In the genomic region with DNA sequence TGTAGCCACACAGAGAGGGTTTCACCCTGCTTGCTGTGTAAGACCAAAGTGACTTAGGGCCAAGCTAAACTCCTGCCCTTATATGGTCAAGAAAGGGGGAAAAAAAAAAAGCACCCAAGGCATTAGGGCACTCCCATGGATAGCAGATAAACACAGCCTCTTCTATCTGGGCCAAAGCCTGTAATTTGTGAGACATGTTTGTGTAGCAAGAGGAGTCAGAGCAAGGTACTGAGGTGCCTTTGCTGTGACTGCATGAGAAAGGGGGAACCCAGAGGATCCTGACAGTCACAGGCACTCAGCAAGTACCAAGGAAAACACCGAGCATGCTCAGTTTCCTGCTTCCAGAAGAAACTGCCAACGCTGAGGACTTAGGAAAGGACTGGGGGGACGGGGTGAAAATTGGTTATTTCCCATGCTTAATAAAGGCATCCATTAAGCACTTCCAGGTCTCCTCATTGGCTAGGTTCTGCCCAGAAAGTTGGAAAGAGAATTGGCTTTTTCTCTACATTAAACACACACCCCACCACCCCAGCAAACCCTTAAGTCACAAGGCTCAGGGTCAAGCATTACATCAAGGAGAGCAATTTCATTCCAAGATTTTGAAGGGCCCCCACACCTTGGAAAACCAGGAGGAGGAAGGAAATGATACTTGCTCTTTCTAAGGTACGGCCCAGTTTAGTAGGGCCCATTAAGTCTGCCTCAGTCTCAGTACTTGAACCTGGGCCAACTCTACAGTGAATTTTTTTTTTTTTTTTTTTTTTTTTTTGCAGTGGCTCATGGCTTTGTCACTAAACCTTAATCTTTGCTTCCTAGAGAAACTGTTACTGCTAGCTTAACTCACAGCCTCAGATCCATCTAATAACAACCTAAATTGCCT, we compare ENCODE assay signal across 8 mouse cellular contexts. TPM values are rescaled to one million over a fixed set of nuclear protein-coding genes. Genes with fewer than 3 reads are reported as not detected.
DNase-seq lines count a peak whose midpoint lies in the region; ATAC-seq lines count a peak whose summit lies in the region.

No protein-coding gene starts in this region.

- no peaks in the 10 kb centered on the region for H3K27me3 ChIP-seq in embryonic facial prominence, embryonic 10.5 days (replicated peaks; ENCODE audit: low read depth, poor library complexity, severe bottlenecking)
- H3K27me3 ChIP-seq in intestine, embryonic 16.5 days (replicated peaks; ENCODE audit: control insufficient read depth, insufficient read depth, low read length), result no peaks in the 10 kb centered on the region

- peak; percentile 92 for DNase-seq in heart, adult 11 months
- no peak for DNase-seq in heart, postnatal 14 days
- no peak for DNase-seq in embryonic facial prominence, embryonic 10.5 days (ENCODE audit: low spot score)
- DNase-seq in right cerebral cortex, adult 18-20 months, result no peak
- DNase-seq in layer of hippocampus, postnatal 36 days, result no peak
- no peak for DNase-seq in right cerebral cortex, postnatal 36 days (ENCODE audit: low spot score in 2 of 2)

- 44% methylated on average over 4 of the region's 4 CpGs for WGBS in embryonic facial prominence, embryonic 10.5 days
- 20% methylated on average over 4 of the region's 4 CpGs for WGBS in intestine, embryonic 16.5 days

- H3K9ac ChIP-seq in intestine, embryonic 16.5 days (ENCODE audit: low read depth, low read length), result peak overlapping the region; percentile 70

- no peaks in the 10 kb centered on the region for H3K9me3 ChIP-seq in embryonic facial prominence, embryonic 10.5 days
- H3K9me3 ChIP-seq in intestine, embryonic 16.5 days (ENCODE audit: control insufficient read depth, low read length), result no peaks in the 10 kb centered on the region

- peaks cover 37% of the 10 kb centered on the region for H3K36me3 ChIP-seq in embryonic facial prominence, embryonic 10.5 days (replicated peaks)
- H3K36me3 ChIP-seq in intestine, embryonic 16.5 days (ENCODE audit: control insufficient read depth, insufficient read depth, low read length), result peaks cover 4% of the 10 kb centered on the region

- intact Hi-C loops in heart, postnatal 14 days (cut with DNase I), result no loop called here

- H3K4me3 ChIP-seq in embryonic facial prominence, embryonic 10.5 days, result peak overlapping the region; percentile 89; the same call in 1 of the 2 replicates
- H3K4me3 ChIP-seq in intestine, embryonic 16.5 days (ENCODE audit: low read length), result peak overlapping the region; percentile 82

- peaks cover 81% of the 10 kb centered on the region for H3K4me1 ChIP-seq in embryonic facial prominence, embryonic 10.5 days
- H3K4me1 ChIP-seq in intestine, embryonic 16.5 days (ENCODE audit: control insufficient read depth, insufficient read depth, low read length), result peaks cover 56% of the 10 kb centered on the region

- peak overlapping the region; percentile 88 for H3K4me2 ChIP-seq in intestine, embryonic 16.5 days (ENCODE audit: low read depth, low read length)

- peak overlapping the region; percentile 49 for H3K27ac ChIP-seq in embryonic facial prominence, embryonic 10.5 days (replicated peaks)
- H3K27ac ChIP-seq in intestine, embryonic 16.5 days (ENCODE audit: low read length), result peak overlapping the region; percentile 96

- ATAC-seq in intestine, embryonic 16.5 days, result peak; percentile 54
- ATAC-seq in megakaryocyte-erythroid progenitor cell, adult 5-6 weeks (replicated peaks; ENCODE audit: low FRiP score, low TSS enrichment, poor library complexity, severe bottlenecking), result peak; percentile 31

RNA-seq across cellular contexts. Expression of gene Tpm1, which starts 8.0 kb away (rescaled TPM):
- total RNA-seq in heart, postnatal 14 days (2021), result over 10,000 TPM; 11,169 to 11,475 TPM
- 331 and 369 TPM in 2 replicates for polyA plus RNA-seq in embryonic facial prominence, embryonic 10.5 days (2016; fragmentation: Nextera tagmentation; extraction: Ambion mirVana)
- polyA plus RNA-seq in intestine, embryonic 16.5 days (2015; fragmentation: Nextera tagmentation; extraction: Ambion mirVana), result 1,080 and 1,114 TPM in 2 replicates
- 64.9 and 77.2 TPM in 2 replicates for total RNA-seq in megakaryocyte-erythroid progenitor cell, adult 5-6 weeks (2014; fragmentation: Nextera tagmentation)
- total RNA-seq in megakaryocyte-erythroid progenitor cell, adult 5-6 weeks (2017), result 88.4 and 108 TPM in 2 replicates
- 100 to 1,000 TPM; 219 to 236 TPM for total RNA-seq in layer of hippocampus, postnatal 36 days (2021)

Comparison
In these comparisons a context has a peak if more than half of its experiments do, and no peak if none do; other contexts are left out.
1. RNA of gene Tpm1, which starts 8.0 kb away (total RNA-seq): 11,169 to 11,475 TPM in heart, postnatal 14 days; 219 to 236 TPM in layer of hippocampus, postnatal 36 days and 64.9 to 108 TPM in megakaryocyte-erythroid progenitor cell, adult 5-6 weeks; every median in the first group is over 10 times any median in the second.